Mouse (Mus musculus) midbrain, postnatal 0 days (tissue): ENCODE results near the gene Sdk2. TPM values are rescaled to one million over a fixed set of nuclear protein-coding genes. Genes with fewer than 3 reads are reported as not detected.

Experiments used
- ATAC-seq: fragments of 200-750 bp; cut with Nextera tagmentation; 2 replicates; pipeline ENCODE4 v1.8.0; 2017; ENCODE audit warnings: moderate number of reproducible peaks, mild to moderate bottlenecking, moderate TSS enrichment, moderate library complexity; ENCODE audit not compliant: low FRiP score
- DNase-seq: peaks from one replicate; pipeline ENCODE4 v3.0.0-alpha.2; 2015; ENCODE audit warnings: low spot score
- H3K27ac ChIP-seq: fragments of 300-500 bp; sonication (generic); 2 replicates; pipeline ENCODE4 v1.5.1; 2014; ENCODE audit warnings: low read depth, mild to moderate bottlenecking, low read length, mixed read lengths
- H3K27me3 ChIP-seq: fragments of 300-500 bp; sonication (generic); 2 replicates; pipeline ENCODE4 v1.6.1; 2014; ENCODE audit warnings: low read length, control low read depth, mixed read lengths; ENCODE audit not compliant: insufficient read depth
- H3K36me3 ChIP-seq: fragments of 300-500 bp; sonication (generic); 2 replicates; pipeline ENCODE4 v1.6.1; 2014; ENCODE audit warnings: low read length, control low read depth, mixed read lengths; ENCODE audit not compliant: insufficient read depth
- H3K4me1 ChIP-seq: fragments of 300-500 bp; sonication (generic); 2 replicates; pipeline ENCODE4 v1.6.1; 2014; ENCODE audit warnings: mild to moderate bottlenecking, control low read depth, antibody characterized with exemption, low read length, mixed read lengths; ENCODE audit not compliant: insufficient read depth
- H3K4me2 ChIP-seq: fragments of 300-500 bp; sonication (generic); 2 replicates; pipeline ENCODE4 v1.6.1; 2014; ENCODE audit warnings: low read depth, mild to moderate bottlenecking, low read length, mixed read lengths; ENCODE audit not compliant: poor library complexity, severe bottlenecking
- H3K4me3 ChIP-seq: fragments of 300-500 bp; sonication (generic); 2 replicates; pipeline ENCODE4 v1.5.1; 2014; ENCODE audit warnings: low read depth, mild to moderate bottlenecking, low read length, moderate library complexity
- H3K9ac ChIP-seq: fragments of 300-500 bp; sonication (generic); replicated peaks from 2 replicates; pipeline ENCODE4 v1.6.1; 2014; ENCODE audit warnings: mild to moderate bottlenecking, low read length, moderate library complexity, mixed read lengths; ENCODE audit not compliant: poor library complexity, severe bottlenecking
- H3K9me3 ChIP-seq: fragments of 300-500 bp; sonication (generic); 2 replicates; pipeline ENCODE4 v1.6.1; 2016; ENCODE audit warnings: low read length, control low read depth
- CTCF ChIP-seq: IDR thresholded peaks from 2 replicates; pipeline ENCODE4 v1.5.1; 2016; ENCODE audit warnings: antibody characterized with exemption, mild to moderate bottlenecking
- WGBS: fragments of 180-500 bp; shearing (Covaris S2); extraction: QIAGEN DNeasy Blood & Tissue Kit; methylation state at CpG from one replicate; pipeline ENCODE4 v1.1.7; 2014; 5-methylcytosine and 5-hydroxymethylcytosine counted together
- polyA plus RNA-seq: library from polyadenylated mRNA; unstranded; fragments of >200 nt; fragmentation: Nextera tagmentation; extraction: Ambion mirVana; gene quantifications from 2 replicates; pipeline ENCODE4 v1.2.1, GENCODE M21; 2015
- total RNA-seq: library from RNA; depleted of rRNA; stranded (reverse); fragments of >200 nt; gene quantifications from 2 replicates; pipeline ENCODE4 v1.2.3, GENCODE M21; 2014

Sdk2 gene
- total and polyA plus RNA-seq, 2 experiments from 2014 or later, result 2.5 to 26.1 TPM

- Histone ChIP-seq H3K36me3 (no peaks in the 10 kb centered on the region), H3K27me3 (no peaks in the 10 kb centered on the region), H3K4me3 (no peak overlapping the region), H3K9ac (no peak overlapping the region), H3K4me2 (no peak overlapping the region), H3K4me1 (0 out of 2 replicates have a peak, but pooled peaks cover 5% of the 10 kb centered on the region), H3K9me3 (no peaks in the 10 kb centered on the region), H3K27ac (no peak overlapping the region)
- DNase-seq (peak; percentile 30), ATAC-seq (no peak)
- TF ChIP-seq CTCF, result no peak
- WGBS, result 42% methylated on average over 8 of the region's 9 CpGs
These were observed 259.8 kb downstream of the Sdk2 start for GRCm38 (mm10) chr11:113807086-113807485.

- DNase-seq (peak; percentile 53), ATAC-seq (no peak)
- H3K9ac ChIP-seq, result 0 out of 2 replicates have a peak overlapping the region, but pooled peaks have one; percentile 19
- H3K4me3 ChIP-seq, result no peak overlapping the region
- no peaks in the 10 kb centered on the region for H3K27me3 ChIP-seq
- no peak for TF ChIP-seq CTCF
- WGBS, result 41% methylated on average over 9 of the region's 9 CpGs
- H3K9me3 ChIP-seq, result no peaks in the 10 kb centered on the region
- 0 out of 2 replicates have a peak, but pooled peaks cover 5% of the 10 kb centered on the region for H3K4me1 ChIP-seq
- no peak overlapping the region for H3K4me2 ChIP-seq
- H3K27ac ChIP-seq, result 0 out of 2 replicates have a peak overlapping the region, but pooled peaks have one; percentile 26
- H3K36me3 ChIP-seq, result no peaks in the 10 kb centered on the region
These were observed 260.3 kb downstream of the Sdk2 start for GRCm38 (mm10) chr11:113806382-113807077.

- Histone ChIP-seq H3K9ac (0 out of 2 replicates have a peak overlapping the region, but pooled peaks have one; percentile 19), H3K27me3 (no peaks in the 10 kb centered on the region), H3K4me1 (0 out of 2 replicates have a peak, but pooled peaks cover 4% of the 10 kb centered on the region), H3K36me3 (no peaks in the 10 kb centered on the region), H3K4me2 (no peak overlapping the region), H3K27ac (0 out of 2 replicates have a peak overlapping the region, but pooled peaks have one; percentile 26), H3K4me3 (no peak overlapping the region), H3K9me3 (no peaks in the 10 kb centered on the region)
- peak; percentile 31 for TF ChIP-seq CTCF
- no peak for ATAC-seq
- DNase-seq, result no peak
- WGBS, result 75% methylated on average over 10 of the region's 10 CpGs
These were observed 260.9 kb downstream of the Sdk2 start for GRCm38 (mm10) chr11:113805974-113806373.

- Histone ChIP-seq H3K4me3 (no peak overlapping the region), H3K27ac (no peak overlapping the region), H3K4me1 (no peaks in the 10 kb centered on the region), H3K9ac (no peak overlapping the region), H3K27me3 (no peaks in the 10 kb centered on the region), H3K4me2 (no peak overlapping the region), H3K9me3 (no peaks in the 10 kb centered on the region), H3K36me3 (no peaks in the 10 kb centered on the region)
- 64% methylated on average over 9 of the region's 9 CpGs for WGBS
- DNase-seq, result no peak
- no peak for ATAC-seq
- TF ChIP-seq CTCF, result no peak
These were observed 263.4 kb downstream of the Sdk2 start for GRCm38 (mm10) chr11:113803321-113803941.

- no peak for DNase-seq
- Histone ChIP-seq H3K9me3 (no peaks in the 10 kb centered on the region), H3K4me2 (no peak overlapping the region), H3K4me3 (no peak overlapping the region), H3K9ac (no peak overlapping the region), H3K4me1 (peaks cover 4% of the 10 kb centered on the region; the same call in 1 of the 2 replicates), H3K27me3 (no peaks in the 10 kb centered on the region), H3K27ac (no peak overlapping the region), H3K36me3 (no peaks in the 10 kb centered on the region)
- 62% methylated on average over 12 of the region's 12 CpGs for WGBS
- no peak for ATAC-seq
- no peak for TF ChIP-seq CTCF
These were observed 264.4 kb downstream of the Sdk2 start for GRCm38 (mm10) chr11:113802456-113802855.

GRCm38 (mm10) chr11:113800026-113800425 is 266.8 kb downstream of the Sdk2 start:
- Histone ChIP-seq H3K4me2 (no peak overlapping the region), H3K36me3 (no peaks in the 10 kb centered on the region), H3K4me1 (peaks cover 4% of the 10 kb centered on the region; the same call in 1 of the 2 replicates), H3K9ac (no peak overlapping the region), H3K27me3 (no peaks in the 10 kb centered on the region), H3K27ac (no peak overlapping the region), H3K9me3 (no peaks in the 10 kb centered on the region), H3K4me3 (no peak overlapping the region)
- 96% methylated on average over 12 of the region's 12 CpGs for WGBS
- ATAC-seq, result no peak
- TF ChIP-seq CTCF, result no peak
- DNase-seq, result no peak
